Mouse (Mus musculus) thymus, adult 2 months (tissue): ENCODE results near the gene Tsnaxip1.

ENCODE experiments used
- CTCF ChIP-seq: fragments of 200-500 bp; IDR thresholded peaks from 2 replicates; pipeline ENCODE4 v1.5.1; 2012; ENCODE audit warnings: mild to moderate bottlenecking, control low read depth, low read length, moderate library complexity, borderline replicate concordance; ENCODE audit not compliant: control insufficient read depth, poor library complexity, insufficient read depth; ENCODE audit errors: extremely low read depth
- POLR2A ChIP-seq: fragments of 200-500 bp; IDR thresholded peaks from 2 replicates; pipeline ENCODE4 v1.6.1; 2012; ENCODE audit warnings: mild to moderate bottlenecking, low read length, control low read depth, moderate library complexity; ENCODE audit not compliant: control insufficient read depth, poor library complexity, insufficient read depth; ENCODE audit errors: extremely low read depth

DNA sequence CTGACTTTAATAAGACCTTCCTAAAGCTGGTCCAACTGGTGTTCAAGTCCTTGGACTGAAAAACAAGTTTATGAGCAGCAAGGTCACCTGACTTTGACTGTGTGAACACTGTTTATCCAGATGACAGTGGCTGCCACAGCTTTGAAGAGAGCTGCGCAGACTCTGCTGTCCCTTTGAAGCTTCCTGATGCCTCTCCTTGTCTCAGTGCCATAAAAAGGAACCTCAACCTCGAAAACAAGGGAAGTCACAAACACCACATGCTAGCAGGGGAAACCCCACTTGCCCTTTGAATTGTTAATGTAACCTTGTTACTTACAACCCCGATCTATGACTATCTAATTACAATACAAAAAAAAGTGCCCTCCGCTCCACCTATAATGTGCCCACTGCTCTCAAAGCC, 2.0 kb upstream of the Tsnaxip1 start:
- TF ChIP-seq CTCF (no peak), POLR2A (no peak)
